In genomic region chr16:65458234-65458633, GRCm38 (mm10) we compare ENCODE assay signal across 24 mouse cellular contexts.
"Had no signal": no experiment of that assay in that cellular context is flagged by ENCODE, and none has a peak within 500 bp of the region (broad histone marks: within the 10 kb centered on the region; RNA-seq: fewer than 3 reads in every experiment).

No protein-coding gene starts in this region.

- H3K27me3 ChIP-seq: limb, embryonic 12.5 days; limb, embryonic 15.5 days; megakaryocyte, embryonic 14.5 days; midbrain, embryonic 13.5 days had no signal

- H3K4me1 ChIP-seq: limb, embryonic 12.5 days; limb, embryonic 15.5 days; megakaryocyte, embryonic 14.5 days; midbrain, embryonic 10.5 days; midbrain, embryonic 13.5 days had no signal

- DNase-seq: kidney, adult 18-20 months; kidney, adult 9 months; kidney, postnatal 25 days; layer of hippocampus, postnatal 36 days; left cerebral cortex, postnatal 4 days; liver, postnatal 0 days; lung, embryonic 14.5 days; lung, postnatal 36 days; right cerebral cortex, adult 18-20 months; right cerebral cortex, postnatal 14 days; spleen, adult 18-20 months; thymus, adult 18-20 months; thymus, postnatal 36 days had no signal

- ATAC-seq: intestine, embryonic 16.5 days; liver, postnatal 0 days; lung, postnatal 0 days; midbrain, embryonic 13.5 days; midbrain, embryonic 16.5 days had no signal

- H3K4me3 ChIP-seq: left cerebral cortex, adult 2 months; limb, embryonic 12.5 days; limb, embryonic 15.5 days; megakaryocyte, embryonic 14.5 days; midbrain, embryonic 10.5 days; midbrain, embryonic 13.5 days had no signal

- H3K36me3 ChIP-seq: limb, embryonic 12.5 days; limb, embryonic 15.5 days; midbrain, embryonic 10.5 days; midbrain, embryonic 13.5 days had no signal

- H3K27ac ChIP-seq: kidney, postnatal 0 days; left cerebral cortex, adult 2 months; limb, embryonic 12.5 days; limb, embryonic 15.5 days; liver, embryonic 14.5 days; midbrain, embryonic 10.5 days; midbrain, embryonic 13.5 days had no signal

- H3K9me3 ChIP-seq: limb, embryonic 12.5 days; limb, embryonic 15.5 days; megakaryocyte, embryonic 14.5 days; midbrain, embryonic 10.5 days; midbrain, embryonic 13.5 days had no signal
